Mouse (Mus musculus) CH12.LX (cell line): ENCODE measurements around the gene Tgm2.

ENCODE experiments used
- CTCF ChIP-seq, 2 experiments: IDR thresholded peaks in 1 of 2; conservative IDR thresholded peaks in 1 of 2; 2 replicates each; pipeline ENCODE4 v1.5.1; 2011 to 2012; ENCODE audit warnings: low read depth in 2 of 2, low read length in 2 of 2, improper control_type of control experiment in 1 of 2, inconsistent platforms in 1 of 2, mild to moderate bottlenecking in 1 of 2, moderate library complexity in 1 of 2
- POLR2A ChIP-seq: IDR thresholded peaks from 2 replicates; pipeline ENCODE4 v1.6.1; 2011; ENCODE audit warnings: low read depth, mild to moderate bottlenecking, improper control_type of control experiment, low read length
- RCOR1 ChIP-seq: conservative IDR thresholded peaks from 2 replicates; pipeline ENCODE4 v1.6.1; 2012; ENCODE audit warnings: low read depth, mild to moderate bottlenecking, inconsistent platforms, low read length, improper control_type of control experiment
- USF1 ChIP-seq: IDR thresholded peaks from 2 replicates; pipeline ENCODE4 v1.6.1; 2014; ENCODE audit warnings: low read depth, mild to moderate bottlenecking, inconsistent platforms, low read length, improper control_type of control experiment
- ZMIZ1 ChIP-seq: IDR thresholded peaks from 2 replicates; pipeline ENCODE4 v1.6.1; 2012; ENCODE audit warnings: low read depth, mild to moderate bottlenecking, inconsistent platforms, low read length, improper control_type of control experiment

DNA sequence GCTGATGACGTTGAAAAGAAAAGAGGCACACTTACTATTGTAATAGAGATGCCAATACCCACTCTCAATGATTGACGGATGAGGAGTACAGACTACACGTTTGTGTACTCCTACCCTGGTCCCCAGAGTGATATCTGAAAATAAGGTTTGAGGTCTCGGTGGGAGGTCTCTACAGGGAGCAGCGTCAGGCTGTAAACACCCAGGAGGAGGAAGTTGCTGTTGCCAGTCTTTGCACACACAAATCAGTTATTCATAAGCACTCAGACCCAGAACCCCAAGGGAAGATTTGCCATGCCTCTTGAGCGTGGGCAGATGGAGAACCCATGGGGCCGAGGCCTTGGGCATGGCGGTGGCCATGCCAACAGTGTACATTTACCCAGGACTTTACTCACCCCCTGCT lies 61.8 kb downstream of the Tgm2 start:
- TF ChIP-seq CTCF (conservative IDR thresholded peaks at IDR 0.05 in 1 of 2, IDR thresholded peaks at IDR 0.05 in 1 of 2; ENCODE audit: low read depth in 2 of 2, low read length in 2 of 2), result no peak
- TF ChIP-seq POLR2A, result no peak
- no peak for TF ChIP-seq ZMIZ1
- no peak for TF ChIP-seq RCOR1
- TF ChIP-seq USF1, result no peak
